Mouse (Mus musculus): ENCODE data around the gene Kdm5b. TPM values are rescaled to one million over a fixed set of nuclear protein-coding genes. Genes with fewer than 3 reads are reported as not detected.
A peak's percentile ranks its signal among the peaks of the same experiment; 100 is the strongest.
"Not testable (repeated sequence)": the region's sequence is repeated elsewhere in the genome, so short reads cannot be mapped to it uniquely, and the experiment has no call there.

The Kdm5b gene
- polyA plus RNA-seq, 1 experiment from 2014 or later: 16.5 TPM

GRCm38 (mm10) chr1:134521163-134521562, 38.8 kb upstream of the Kdm5b start:
- Histone ChIP-seq H3K27ac (peak overlapping the region; percentile 64), H3K4me2 (no peak overlapping the region), H3K27me3 (replicated peaks) (peaks cover 6% of the 10 kb centered on the region; the same call in 1 of the 2 replicates), H3K9me3 (replicated peaks) (no peaks in the 10 kb centered on the region), H3K4me1 (peaks cover 53% of the 10 kb centered on the region), H3K36me3 (no peaks in the 10 kb centered on the region), H3K4me3 (no peak overlapping the region), H3K9ac (peak overlapping the region; percentile 13)
- WGBS (ENCODE audit: insufficient replicate concordance): 44% methylated on average over 7 of the region's 7 CpGs
- ATAC-seq: peak; percentile 31; the same call in 1 of the 2 replicates

- no peak for ATAC-seq
- no peak overlapping the region for H3K27ac ChIP-seq
Observed at GRCm38 (mm10) chr1:134522325-134522724, 37.6 kb upstream of the Kdm5b start.

GRCm38 (mm10) chr1:134524424-134524823, 35.5 kb upstream of the Kdm5b start:
- H3K9ac ChIP-seq: no peak overlapping the region
- no peak overlapping the region for H3K27ac ChIP-seq
- no peak overlapping the region for H3K4me3 ChIP-seq
- ATAC-seq: no peak
- no peaks in the 10 kb centered on the region for H3K36me3 ChIP-seq
- no peaks in the 10 kb centered on the region for H3K27me3 ChIP-seq (replicated peaks)
- no peaks in the 10 kb centered on the region for H3K9me3 ChIP-seq (replicated peaks)
- 63% methylated on average over 5 of the region's 5 CpGs for WGBS (ENCODE audit: insufficient replicate concordance)
- no peak overlapping the region for H3K4me2 ChIP-seq
- H3K4me1 ChIP-seq: peaks cover 63% of the 10 kb centered on the region

More at GRCm38 (mm10) chr1:134522325-134522724, 37.6 kb upstream of the Kdm5b start:
- no peaks in the 10 kb centered on the region for H3K27me3 ChIP-seq (replicated peaks)
- H3K36me3 ChIP-seq: no peaks in the 10 kb centered on the region
- H3K4me2 ChIP-seq: no peak overlapping the region
- H3K9me3 ChIP-seq (replicated peaks): no peaks in the 10 kb centered on the region
- H3K4me3 ChIP-seq: no peak overlapping the region
- H3K9ac ChIP-seq: no peak overlapping the region
- 18% methylated on average over 2 of the region's 2 CpGs for WGBS (ENCODE audit: insufficient replicate concordance)
- H3K4me1 ChIP-seq: peaks cover 64% of the 10 kb centered on the region

- Histone ChIP-seq H3K4me3 (no peak overlapping the region), H3K27me3 (replicated peaks) (no peaks in the 10 kb centered on the region), H3K4me2 (no peak overlapping the region), H3K36me3 (no peaks in the 10 kb centered on the region), H3K9me3 (replicated peaks) (no peaks in the 10 kb centered on the region), H3K27ac (peak overlapping the region; percentile 96), H3K9ac (no peak overlapping the region), H3K4me1 (peaks cover 64% of the 10 kb centered on the region)
- ATAC-seq: no peak
- WGBS (ENCODE audit: insufficient replicate concordance): 78% methylated on average over 1 of the region's 1 CpGs
Observed at GRCm38 (mm10) chr1:134525015-134525414, 35.0 kb upstream of the Kdm5b start.

GRCm38 (mm10) chr1:134526752-134527151, 33.2 kb upstream of the Kdm5b start:
- Histone ChIP-seq H3K4me1 (peaks cover 56% of the 10 kb centered on the region), H3K36me3 (no peaks in the 10 kb centered on the region), H3K27me3 (replicated peaks) (no peaks in the 10 kb centered on the region), H3K4me3 (peak overlapping the region; percentile 36), H3K27ac (peak overlapping the region; percentile 96), H3K9ac (peak overlapping the region; percentile 60), H3K4me2 (peak overlapping the region; percentile 68), H3K9me3 (replicated peaks) (no peaks in the 10 kb centered on the region)
- ATAC-seq: peak; percentile 99
- 23% methylated on average over 6 of the region's 6 CpGs for WGBS (ENCODE audit: insufficient replicate concordance)

DNA sequence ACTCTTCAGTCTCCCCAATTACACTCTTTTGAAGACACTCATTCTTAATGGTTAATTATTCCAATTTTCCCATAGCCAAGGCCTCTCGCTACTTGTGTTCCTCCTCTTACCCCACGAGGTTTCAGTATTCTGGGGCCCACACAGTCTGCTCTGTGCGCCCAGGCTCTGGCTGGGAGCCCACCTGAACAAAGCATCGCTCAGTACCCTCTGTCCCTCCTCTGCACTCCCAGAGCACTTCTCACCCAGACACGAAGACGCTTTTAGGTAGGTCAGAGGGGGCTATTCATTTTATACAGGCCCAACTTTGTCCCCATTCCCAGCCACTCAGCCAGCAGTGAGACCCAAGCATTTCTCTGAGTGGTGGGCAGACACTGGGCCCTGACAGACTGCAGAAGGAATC, 29.4 kb upstream of the Kdm5b start:
- Histone ChIP-seq H3K4me1 (peaks cover 49% of the 10 kb centered on the region), H3K27me3 (replicated peaks) (no peaks in the 10 kb centered on the region), H3K9ac (no peak overlapping the region), H3K4me2 (no peak overlapping the region), H3K9me3 (replicated peaks) (no peaks in the 10 kb centered on the region), H3K4me3 (no peak overlapping the region), H3K36me3 (no peaks in the 10 kb centered on the region), H3K27ac (peak overlapping the region; percentile 43)
- 76% methylated on average over 6 of the region's 6 CpGs for WGBS (ENCODE audit: insufficient replicate concordance)
- no peak for ATAC-seq

DNA sequence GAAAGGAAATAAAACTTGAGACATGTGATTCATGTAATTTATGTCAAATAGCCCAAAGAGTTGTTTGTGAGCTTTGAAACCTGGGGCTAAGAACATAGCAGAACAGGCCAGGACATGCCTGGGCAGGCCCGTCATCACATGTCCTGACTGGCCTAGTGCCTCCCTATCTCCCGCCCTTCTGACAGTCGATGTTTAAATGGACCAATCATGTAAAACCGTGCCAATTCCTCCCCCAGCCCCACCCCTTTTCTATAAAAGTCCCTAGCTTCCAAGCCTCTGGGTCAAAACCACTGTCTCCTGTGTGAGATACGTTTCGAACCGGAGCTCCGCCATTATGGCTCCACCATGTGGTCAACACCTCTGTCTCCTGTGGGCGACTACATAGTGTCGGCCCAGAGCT, 26.3 kb upstream of the Kdm5b start:
- not testable (repeated sequence) for H3K4me2 ChIP-seq; H3K27ac ChIP-seq; H3K9ac ChIP-seq; H3K4me3 ChIP-seq; ATAC-seq; H3K27me3 ChIP-seq (replicated peaks); H3K36me3 ChIP-seq; H3K9me3 ChIP-seq (replicated peaks)
- 91% methylated on average over 10 of the region's 10 CpGs for WGBS (ENCODE audit: insufficient replicate concordance)
- peaks cover 30% of the 10 kb centered on the region for H3K4me1 ChIP-seq

GRCm38 (mm10) chr1:134535054-134535453, 24.9 kb upstream of the Kdm5b start:
- Histone ChIP-seq H3K36me3 (no peaks in the 10 kb centered on the region), H3K9me3 (replicated peaks) (no peaks in the 10 kb centered on the region), H3K4me3 (no peak overlapping the region), H3K27ac (no peak overlapping the region), H3K9ac (no peak overlapping the region), H3K27me3 (replicated peaks) (no peaks in the 10 kb centered on the region), H3K4me1 (peaks cover 25% of the 10 kb centered on the region), H3K4me2 (no peak overlapping the region)
- WGBS (ENCODE audit: insufficient replicate concordance): 82% methylated on average over 1 of the region's 1 CpGs
- ATAC-seq: no peak

GRCm38 (mm10) chr1:134535513-134535912, 24.5 kb upstream of the Kdm5b start:
- Histone ChIP-seq H3K36me3 (no peaks in the 10 kb centered on the region), H3K4me3 (no peak overlapping the region), H3K27me3 (replicated peaks) (no peaks in the 10 kb centered on the region), H3K4me2 (no peak overlapping the region), H3K9ac (no peak overlapping the region), H3K27ac (no peak overlapping the region), H3K4me1 (peaks cover 21% of the 10 kb centered on the region), H3K9me3 (replicated peaks) (no peaks in the 10 kb centered on the region)
- ATAC-seq: peak; percentile 63
- 57% methylated on average over 3 of the region's 3 CpGs for WGBS (ENCODE audit: insufficient replicate concordance)

DNA sequence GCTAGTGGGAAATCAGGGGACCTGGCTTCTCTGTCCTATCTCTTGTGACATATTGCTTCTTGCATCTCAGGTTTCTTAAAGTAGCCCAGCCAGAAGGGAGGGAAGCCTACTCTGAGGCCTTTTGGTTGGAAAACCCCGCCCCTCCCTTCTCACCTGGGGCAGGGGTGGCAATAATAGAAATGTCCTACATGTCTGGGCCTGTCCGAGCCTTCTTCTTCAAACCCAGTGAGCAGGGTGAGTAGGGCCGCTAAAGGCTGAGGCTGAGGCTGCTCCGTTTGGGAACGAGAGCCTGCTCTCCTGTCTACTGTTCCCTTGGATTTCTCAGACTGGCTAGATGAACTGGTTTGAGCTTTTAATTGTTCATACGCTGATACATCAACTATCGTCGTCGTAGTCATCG, 19.4 kb upstream of the Kdm5b start:
- H3K4me1 ChIP-seq: peaks cover 5% of the 10 kb centered on the region
- WGBS (ENCODE audit: insufficient replicate concordance): 82% methylated on average over 10 of the region's 10 CpGs

DNA sequence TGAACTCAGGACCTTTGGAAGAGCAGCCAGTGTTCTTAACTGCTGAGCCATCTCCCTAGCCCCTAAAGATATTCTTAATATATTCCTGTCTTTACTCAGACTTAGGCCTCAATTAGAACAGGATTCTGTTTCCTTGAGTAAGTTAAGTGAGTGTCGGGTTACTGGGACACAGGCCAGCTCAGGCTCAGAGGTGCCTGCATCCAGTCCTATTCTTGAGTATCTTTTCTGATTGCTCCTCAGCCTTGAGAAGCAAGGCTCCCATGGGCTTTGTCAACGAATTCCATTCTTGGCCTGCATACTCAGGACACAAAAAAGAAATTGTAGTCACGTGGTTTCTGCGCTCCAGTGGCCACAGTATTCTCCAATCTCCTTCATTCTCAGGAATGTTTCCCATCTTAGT, 11.7 kb upstream of the Kdm5b start:
- no peak for ATAC-seq
- Histone ChIP-seq H3K9ac (no peak overlapping the region), H3K4me3 (no peak overlapping the region), H3K4me2 (no peak overlapping the region), H3K4me1 (peaks cover 10% of the 10 kb centered on the region), H3K27me3 (replicated peaks) (0 out of 2 replicates have a peak, but pooled peaks cover 5% of the 10 kb centered on the region), H3K36me3 (no peaks in the 10 kb centered on the region), H3K27ac (no peak overlapping the region), H3K9me3 (replicated peaks) (no peaks in the 10 kb centered on the region)
- WGBS (ENCODE audit: insufficient replicate concordance): 70% methylated on average over 4 of the region's 4 CpGs

More for the DNA sequence above, 19.4 kb upstream of the Kdm5b start:
- no peaks in the 10 kb centered on the region for H3K36me3 ChIP-seq
- ATAC-seq: no peak
- no peak overlapping the region for H3K9ac ChIP-seq
- H3K9me3 ChIP-seq (replicated peaks): no peaks in the 10 kb centered on the region
- H3K27me3 ChIP-seq (replicated peaks): 0 out of 2 replicates have a peak, but pooled peaks cover 3% of the 10 kb centered on the region
- H3K4me2 ChIP-seq: no peak overlapping the region
- no peak overlapping the region for H3K4me3 ChIP-seq
- H3K27ac ChIP-seq: no peak overlapping the region

DNA sequence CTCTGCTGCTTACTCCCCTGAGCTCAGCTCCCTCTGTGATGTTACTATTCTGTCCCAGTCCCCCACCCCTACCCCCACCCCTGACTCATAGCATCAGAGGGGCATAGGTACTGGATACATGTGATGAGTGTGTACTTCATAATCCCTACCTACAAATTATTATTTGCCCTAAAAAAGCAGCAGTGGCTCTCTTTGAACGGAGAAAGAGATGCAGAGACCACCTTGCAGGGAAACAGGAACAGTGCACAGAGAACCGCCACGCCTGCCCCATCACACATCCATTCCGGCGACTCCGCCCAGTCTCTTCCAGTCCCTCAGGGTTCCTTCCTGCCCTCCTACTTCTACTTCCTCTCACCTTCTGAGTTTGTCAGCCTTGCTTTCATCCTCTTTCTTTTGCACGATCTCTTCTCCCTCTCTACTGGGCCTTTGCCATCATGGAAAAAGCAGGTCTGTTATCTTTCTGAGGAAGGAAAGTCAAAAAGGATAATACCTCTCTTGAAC, 10.3 kb upstream of the Kdm5b start, which contains the start of gene Mgat4e:
Gene Mgat4e, minus strand, starts transcription at position 51 of the 501 bp plus-strand sequence.
- 0 out of 2 replicates have a peak, but pooled peaks cover 5% of the 10 kb centered on the region for H3K27me3 ChIP-seq (replicated peaks)
- no peaks in the 10 kb centered on the region for H3K36me3 ChIP-seq
- H3K9ac ChIP-seq: no peak within 1 kb of the TSS
- 22% methylated on average over 7 of the region's 7 CpGs for WGBS (ENCODE audit: insufficient replicate concordance)
- H3K4me3 ChIP-seq: no peak within 1 kb of the TSS
- ATAC-seq: no peak
- H3K9me3 ChIP-seq (replicated peaks): no peaks in the 10 kb centered on the region
- H3K27ac ChIP-seq: no peak within 1 kb of the TSS
- peaks cover 10% of the 10 kb centered on the region for H3K4me1 ChIP-seq
- no peak within 1 kb of the TSS for H3K4me2 ChIP-seq

- Histone ChIP-seq H3K4me3 (no peak overlapping the region), H3K36me3 (no peaks in the 10 kb centered on the region), H3K9ac (no peak overlapping the region), H3K9me3 (replicated peaks) (no peaks in the 10 kb centered on the region), H3K27me3 (replicated peaks) (0 out of 2 replicates have a peak, but pooled peaks cover 5% of the 10 kb centered on the region), H3K4me2 (no peak overlapping the region), H3K27ac (no peak overlapping the region), H3K4me1 (peaks cover 26% of the 10 kb centered on the region)
- no peak for ATAC-seq
- WGBS (ENCODE audit: insufficient replicate concordance): 68% methylated on average over 3 of the region's 3 CpGs
Observed at GRCm38 (mm10) chr1:134551869-134552268, 8.1 kb upstream of the Kdm5b start.
